Mouse (Mus musculus) ES-E14 (cell line): ENCODE results near the gene Amotl2. TPM values are rescaled to one million over a fixed set of nuclear protein-coding genes. Genes with fewer than 3 reads are reported as not detected.

Source experiments
- DNase-seq: peaks from one replicate; pipeline ENCODE4 v3.0.0-alpha.2; 2013; ENCODE audit warnings: low read depth, low spot score
- H3K27ac ChIP-seq: 2 replicates; pipeline ENCODE4 v1.5.1; 2012; ENCODE audit warnings: low read depth, mild to moderate bottlenecking, low read length, moderate library complexity, mixed read lengths; ENCODE audit not compliant: poor library complexity, insufficient read depth, severe bottlenecking
- H3K36me3 ChIP-seq: 2 replicates; pipeline ENCODE4 v1.6.1; 2012; ENCODE audit warnings: mild to moderate bottlenecking, low read length, moderate library complexity, mixed read lengths; ENCODE audit not compliant: control insufficient read depth, poor library complexity, insufficient read depth, severe bottlenecking
- H3K4me1 ChIP-seq, 2 experiments: fragments of 150-350 bp in 1 of 2; sonication (generic) in 1 of 2; 2 replicates each; pipeline ENCODE4 v1.6.1; 2012; ENCODE audit warnings: low read length in 2 of 2, mild to moderate bottlenecking in 1 of 2, mixed read lengths in 1 of 2; ENCODE audit not compliant: control insufficient read depth in 2 of 2, insufficient read depth in 2 of 2, poor library complexity in 1 of 2
- H3K4me3 ChIP-seq, 2 experiments: fragments of 150-350 bp in 1 of 2; sonication (generic) in 1 of 2; 2 replicates each; pipeline ENCODE4 v1.5.1; 2012; ENCODE audit warnings: low read length in 2 of 2, low read depth in 1 of 2, mild to moderate bottlenecking in 1 of 2, mixed read lengths in 1 of 2; ENCODE audit not compliant: insufficient read depth in 1 of 2, poor library complexity in 1 of 2, severe bottlenecking in 1 of 2
- H3K9ac ChIP-seq: 2 replicates; pipeline ENCODE4 v1.6.1; 2012; ENCODE audit warnings: low read depth, mild to moderate bottlenecking, low read length, mixed read lengths; ENCODE audit not compliant: poor library complexity, insufficient read depth, severe bottlenecking
- H3K9me3 ChIP-seq: fragments of 150-350 bp; sonication (generic); 2 replicates; pipeline ENCODE4 v1.6.1; 2012; ENCODE audit warnings: low read depth, mild to moderate bottlenecking, low read length; ENCODE audit not compliant: control insufficient read depth, insufficient read depth
- CHD2 ChIP-seq: IDR thresholded peaks from 2 replicates; pipeline ENCODE4 v1.6.1; 2014; ENCODE audit warnings: mild to moderate bottlenecking, low read depth, low read length, inconsistent platforms
- HCFC1 ChIP-seq: IDR thresholded peaks from 2 replicates; pipeline ENCODE4 v1.6.1; 2012; ENCODE audit warnings: low read length, inconsistent platforms, borderline replicate concordance; ENCODE audit not compliant: insufficient read depth
- MAFK ChIP-seq: IDR thresholded peaks from 2 replicates; pipeline ENCODE4 v1.6.1; 2014; ENCODE audit warnings: mild to moderate bottlenecking, low read depth, low read length, inconsistent platforms; ENCODE audit not compliant: insufficient read depth
- ZC3H11A ChIP-seq: IDR thresholded peaks from 2 replicates; pipeline ENCODE4 v1.6.1; 2012; ENCODE audit warnings: low read depth, mild to moderate bottlenecking, inconsistent platforms, low read length, borderline replicate concordance
- ZNF384 ChIP-seq: IDR thresholded peaks from 2 replicates; pipeline ENCODE4 v1.6.1; 2012; ENCODE audit warnings: low read depth, low read length, inconsistent platforms
- in situ Hi-C, 2 experiments: fragments of 600-800 bp; cut with MboI; formaldehyde crosslinking; loops; one replicate each; pipeline ENCODE4 v1.15.1; 2025; ENCODE audit warnings: low sequenced_read_pairs in 2 of 2, inconsistent platforms in 1 of 2; ENCODE audit not compliant: unreplicated experiment in 2 of 2
- total RNA-seq: library from RNA; depleted of rRNA; stranded (reverse); fragments of 300-350 nt; gene quantifications from 2 replicates; pipeline ENCODE4 v1.2.3, GENCODE M21; 2012

Gene Amotl2
- total RNA-seq, 1 experiment: 161 TPM

DNA sequence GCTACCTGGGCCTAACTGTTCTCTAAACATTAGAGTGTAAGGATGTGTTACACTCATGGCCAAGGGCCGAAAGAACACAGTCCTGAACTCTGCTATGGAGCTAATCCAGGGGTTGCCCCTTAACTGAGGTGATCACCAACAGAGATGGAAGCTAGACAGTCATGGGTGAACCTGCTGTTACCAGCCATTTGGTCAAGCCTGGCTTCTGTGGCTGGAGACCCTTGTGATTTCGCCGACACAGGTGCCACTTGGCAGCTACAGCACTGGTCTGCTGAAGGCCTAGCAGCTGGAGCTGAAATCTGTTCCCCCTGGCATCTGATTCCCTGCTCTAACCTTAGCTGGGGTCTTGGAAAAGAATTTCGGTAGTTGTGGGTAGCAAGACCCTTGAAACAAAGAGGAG, 6.3 kb downstream of the Amotl2 start:
- H3K27ac ChIP-seq: no peak overlapping the region
- peaks cover 60% of the 10 kb centered on the region for H3K36me3 ChIP-seq
- in situ Hi-C loops: no loop called here
- H3K9ac ChIP-seq: no peak overlapping the region
- TF ChIP-seq ZNF384 (no peak), CHD2 (no peak), HCFC1 (no peak), ZC3H11A (no peak), MAFK (no peak)
- H3K4me1 ChIP-seq: peaks cover 7 to 48% of the 10 kb centered on the region in 2 experiments
- DNase-seq: no peak
- H3K4me3 ChIP-seq: no peak overlapping the region
- H3K9me3 ChIP-seq: no peaks in the 10 kb centered on the region

DNA sequence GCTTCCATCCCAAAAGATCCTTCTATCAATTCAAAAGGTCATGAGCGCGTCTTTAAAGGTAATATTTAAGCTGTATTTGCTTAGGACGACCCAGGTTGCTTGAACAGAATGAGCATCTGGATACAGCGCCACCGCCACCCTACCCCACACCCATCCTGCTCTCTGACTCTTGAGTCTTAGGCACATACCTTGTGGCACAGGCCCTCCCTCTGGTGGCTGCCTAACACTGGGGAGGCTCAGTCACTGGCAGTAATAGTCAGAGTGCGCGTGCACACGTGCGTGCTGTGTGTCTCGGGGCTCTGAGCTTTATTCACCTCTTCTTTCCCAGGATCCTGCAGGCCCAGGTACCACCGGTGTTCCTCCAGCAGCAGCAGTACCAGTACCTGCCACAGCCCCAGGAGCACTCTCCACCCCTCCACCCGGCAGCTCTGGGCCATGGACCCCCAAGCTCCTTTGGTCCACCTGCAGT, 6.8 kb downstream of the Amotl2 start:
- no peak overlapping the region; a peak in 1 of 4 replicates for H3K4me3 ChIP-seq
- no peak for DNase-seq
- no peak overlapping the region for H3K27ac ChIP-seq
- TF ChIP-seq CHD2 (no peak), ZNF384 (no peak), MAFK (no peak), ZC3H11A (no peak), HCFC1 (no peak)
- H3K9ac ChIP-seq: no peak overlapping the region
- peaks cover 7 to 52% of the 10 kb centered on the region in 2 experiments for H3K4me1 ChIP-seq
- peaks cover 65% of the 10 kb centered on the region for H3K36me3 ChIP-seq
- H3K9me3 ChIP-seq: no peaks in the 10 kb centered on the region
- in situ Hi-C loops: no loop called here

DNA sequence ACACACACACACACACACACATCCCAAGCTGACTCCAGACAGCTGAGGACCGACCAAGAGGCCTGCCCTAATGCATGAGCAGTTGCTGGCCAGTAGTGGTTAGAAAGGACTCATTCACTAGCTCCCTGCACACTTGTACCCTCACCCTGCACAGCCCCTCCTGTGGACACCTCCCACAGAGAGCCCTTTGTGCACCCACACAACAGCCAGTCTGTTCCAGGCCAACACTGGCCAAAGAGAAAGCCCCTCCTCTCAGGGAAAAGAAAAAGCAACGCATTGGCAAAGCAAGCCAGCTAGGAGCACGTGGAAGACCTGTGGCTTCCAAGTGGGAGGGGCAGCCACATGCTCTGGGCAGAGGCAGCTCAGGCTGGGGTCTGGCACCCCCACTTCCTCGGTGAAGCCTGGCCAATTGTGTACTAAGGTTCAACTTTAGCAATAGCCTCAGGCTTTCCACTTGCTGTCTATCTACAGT, 7.6 kb downstream of the Amotl2 start:
- Histone ChIP-seq H3K4me1 (peaks cover 9 to 54% of the 10 kb centered on the region in 2 experiments), H3K4me3 (no peak overlapping the region), H3K9ac (no peak overlapping the region), H3K36me3 (peaks cover 71% of the 10 kb centered on the region), H3K9me3 (no peaks in the 10 kb centered on the region), H3K27ac (no peak overlapping the region)
- no peak for TF ChIP-seq HCFC1
- no peak for TF ChIP-seq CHD2
- no peak for TF ChIP-seq ZC3H11A
- TF ChIP-seq ZNF384: no peak
- TF ChIP-seq MAFK: no peak
- no peak for DNase-seq
- in situ Hi-C loops: no loop called here

DNA sequence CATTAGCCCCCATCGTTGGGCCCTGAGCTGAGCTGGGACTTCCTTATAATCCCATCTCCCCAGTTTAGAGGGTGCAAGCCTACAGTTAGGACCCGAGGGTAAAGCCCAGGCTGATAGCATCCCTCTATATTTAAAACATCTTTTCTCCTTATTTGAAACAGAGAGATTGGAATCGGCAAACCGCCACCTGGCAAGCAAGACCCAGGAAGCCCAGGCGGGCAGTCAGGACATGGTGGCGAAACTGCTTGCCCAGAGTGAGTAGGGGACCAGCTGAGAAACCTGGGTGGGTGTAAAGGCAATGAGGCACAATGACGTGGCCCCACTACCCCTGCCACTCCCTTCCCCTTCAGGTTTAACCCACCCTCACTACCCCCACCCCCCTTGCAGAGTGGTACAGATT, 8.5 kb downstream of the Amotl2 start:
- TF ChIP-seq MAFK: no peak
- no peak for TF ChIP-seq HCFC1
- no peak for TF ChIP-seq ZNF384
- no peak for TF ChIP-seq CHD2
- no peak for TF ChIP-seq ZC3H11A
- Histone ChIP-seq H3K9me3 (no peaks in the 10 kb centered on the region), H3K4me1 (peaks cover 9 to 59% of the 10 kb centered on the region in 2 experiments; a peak in 3 of 4 replicates), H3K36me3 (peaks cover 79% of the 10 kb centered on the region), H3K4me3 (no peak overlapping the region), H3K27ac (peak overlapping the region; percentile 20; the same call in 1 of the 2 replicates), H3K9ac (no peak overlapping the region)
- no peak for DNase-seq
- in situ Hi-C loops: no loop called here
